Mouse (Mus musculus): Measurements from ENCODE around the gene Usp3.

DNA sequence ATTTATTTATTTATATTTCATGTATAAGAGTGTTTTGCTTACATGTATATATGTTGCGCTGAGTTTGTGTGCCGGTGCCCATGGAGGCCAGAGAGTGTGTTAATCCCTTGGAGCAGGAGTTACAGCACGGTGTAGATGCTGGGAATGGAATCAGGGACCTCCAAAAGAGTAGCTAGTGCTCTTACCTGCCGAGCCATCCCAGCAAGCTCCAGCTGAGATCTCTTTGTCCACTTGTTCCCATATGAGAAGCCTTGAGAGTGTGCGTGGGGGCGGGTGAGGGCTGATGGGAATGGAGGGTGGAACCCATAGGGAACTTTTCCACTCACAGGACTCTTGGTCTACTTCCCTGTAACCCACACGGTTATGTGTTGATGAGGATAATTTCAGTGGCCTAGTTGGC lies 21.6 kb upstream of the Usp3 start:
- TF ChIP-seq GATA1 (IDR thresholded peaks at IDR 0.05; ENCODE audit: borderline replicate concordance, low read length): no peak
- TF ChIP-seq FLI1 (IDR thresholded peaks at IDR 0.05; ENCODE audit: low read length): no peak

Data from megakaryocyte, embryonic 14.5 days (primary cell).